Mouse (Mus musculus): ENCODE results near the gene Pla2g4f.

GRCm38 (mm10) chr2:120262876-120263275, 51.1 kb downstream of the Pla2g4f start:
- TF ChIP-seq CTCF (IDR thresholded peaks at IDR 0.05 in 2 of 3, conservative IDR thresholded peaks at IDR 0.05 in 1 of 3; ENCODE audit: control insufficient read depth in 1 of 3, insufficient read depth in 1 of 3, low read depth in 2 of 3, low read length in 3 of 3, poor library complexity in 1 of 3, severe bottlenecking in 1 of 3) (no peak), USF1 (IDR thresholded peaks at IDR 0.05; ENCODE audit: low read depth, low read length) (no peak), ZMIZ1 (IDR thresholded peaks at IDR 0.05; ENCODE audit: low read depth, low read length) (no peak), EP300 (IDR thresholded peaks at IDR 0.05; ENCODE audit: low read depth in 1 of 2, low read length in 2 of 2) (no peak), ZNF384 (IDR thresholded peaks at IDR 0.05; ENCODE audit: low read depth, low read length) (no peak), RCOR1 (IDR thresholded peaks at IDR 0.05; ENCODE audit: low read depth, low read length) (no peak), MAX (IDR thresholded peaks at IDR 0.05; ENCODE audit: low read length) (no peak), CHD2 (IDR thresholded peaks at IDR 0.05; ENCODE audit: low read length) (no peak), POLR2A (IDR thresholded peaks at IDR 0.05; ENCODE audit: control insufficient read depth in 1 of 2, insufficient read depth in 1 of 2, low read depth in 1 of 2, low read length in 2 of 2, poor library complexity in 1 of 2) (no peak), POLR2AphosphoS5 (IDR thresholded peaks at IDR 0.05; ENCODE audit: borderline replicate concordance, low read depth, low read length) (no peak), CHD1 (IDR thresholded peaks at IDR 0.05; ENCODE audit: low read depth, low read length) (no peak), KAT2A (conservative IDR thresholded peaks at IDR 0.05; ENCODE audit: low read depth, low read length) (no peak), GATA1 (IDR thresholded peaks at IDR 0.05; ENCODE audit: low read depth, low read length) (no peak)
